ENCODE assay signal across 7 mouse cellular contexts in genomic region chr15:103305070-103305678, GRCm38 (mm10). TPM values are rescaled to one million over a fixed set of nuclear protein-coding genes. Genes with fewer than 3 reads are reported as not detected.
DNase-seq lines count a peak whose midpoint lies in the region; ATAC-seq lines count a peak whose summit lies in the region.

No protein-coding gene starts in this region.

- DNase-seq in adrenal gland, adult 18-20 months (ENCODE audit: low spot score in 2 of 2): peak; percentile 86 to 90
- peak; percentile 99 for DNase-seq in embryo, embryonic 11.5 days (ENCODE audit: low read depth, low spot score)
- DNase-seq in gastrocnemius, postnatal 36 days: peak; percentile 89
- DNase-seq in left cerebral cortex, postnatal 25 days (ENCODE audit: low spot score in 2 of 2): peak; percentile 97 to 99
- peak; percentile 99 for DNase-seq in midbrain, embryonic 10.5 days (ENCODE audit: low spot score)
- peak; percentile 99 for DNase-seq in right cerebral cortex, postnatal 4 days

- no peaks in the 10 kb centered on the region for H3K9me3 ChIP-seq in intestine, embryonic 15.5 days
- no peaks in the 10 kb centered on the region for H3K9me3 ChIP-seq in midbrain, embryonic 10.5 days (replicated peaks)

- intact Hi-C loops in gastrocnemius, postnatal 36 days (cut with DNase I): loop anchor here (2.0 to 5.0 kb wide), 2 partner anchors 98 to 122 kb away; no protein-coding TSS in a partner anchor
- intact Hi-C loops in left cerebral cortex, postnatal 25 days (cut with DNase I): loop anchor here (2.0 kb wide), 1 partner anchor 64 kb away; the partner anchor contains the start of gene Hnrnpa1

- H3K27ac ChIP-seq in intestine, embryonic 15.5 days: peak overlapping the region; percentile 96
- H3K27ac ChIP-seq in midbrain, embryonic 10.5 days (replicated peaks): peak overlapping the region; percentile 98

- peak overlapping the region; percentile 88 for H3K4me2 ChIP-seq in intestine, embryonic 15.5 days (replicated peaks)

- under 1% methylated on average over 71 of the region's 71 CpGs for WGBS in intestine, embryonic 15.5 days
- WGBS in midbrain, embryonic 10.5 days: under 1% methylated on average over 71 of the region's 71 CpGs

- peak overlapping the region; percentile 62 for H3K9ac ChIP-seq in intestine, embryonic 15.5 days

- no peaks in the 10 kb centered on the region for H3K27me3 ChIP-seq in intestine, embryonic 15.5 days (replicated peaks)
- H3K27me3 ChIP-seq in midbrain, embryonic 10.5 days (ENCODE audit: low read depth, poor library complexity, severe bottlenecking): peaks cover 27% of the 10 kb centered on the region

- H3K4me1 ChIP-seq in intestine, embryonic 15.5 days (replicated peaks): peaks cover 69% of the 10 kb centered on the region
- H3K4me1 ChIP-seq in midbrain, embryonic 10.5 days: peaks cover 84% of the 10 kb centered on the region

- H3K36me3 ChIP-seq in intestine, embryonic 15.5 days: no peaks in the 10 kb centered on the region
- no peaks in the 10 kb centered on the region for H3K36me3 ChIP-seq in midbrain, embryonic 10.5 days

- ATAC-seq in intestine, embryonic 15.5 days: peak; percentile 94

- H3K4me3 ChIP-seq in intestine, embryonic 15.5 days (replicated peaks): peak overlapping the region; percentile 49
- peak overlapping the region; percentile 62 for H3K4me3 ChIP-seq in midbrain, embryonic 10.5 days

RNA-seq across cellular contexts. Expression of gene Gpr84, which starts 5.2 kb away (rescaled TPM):
- not detected for total RNA-seq in adrenal gland, adult 18-20 months (2021)
- total RNA-seq in gastrocnemius, postnatal 36 days (2021): not detected
- polyA plus RNA-seq in intestine, embryonic 15.5 days (2015; fragmentation: Nextera tagmentation; extraction: Ambion mirVana): 0.20 and 0.29 TPM in 2 replicates
- total RNA-seq in left cerebral cortex, postnatal 25 days (2021): under 1 TPM; 0.69 to 0.94 TPM
- 0.32 and 0.47 TPM in 2 replicates for polyA plus RNA-seq in midbrain, embryonic 10.5 days (2016; fragmentation: Nextera tagmentation; extraction: Ambion mirVana)

RNA-seq across cellular contexts. Expression of gene Copz1, which starts 32.7 kb away (rescaled TPM):
- 100 to 1,000 TPM; 138 to 150 TPM for total RNA-seq in adrenal gland, adult 18-20 months (2021)
- total RNA-seq in gastrocnemius, postnatal 36 days (2021): 10 to 100 TPM; 33.4 to 34.6 TPM
- 259 and 262 TPM in 2 replicates for polyA plus RNA-seq in intestine, embryonic 15.5 days (2015; fragmentation: Nextera tagmentation; extraction: Ambion mirVana)
- 100 to 1,000 TPM; 101 to 102 TPM for total RNA-seq in left cerebral cortex, postnatal 25 days (2021)
- polyA plus RNA-seq in midbrain, embryonic 10.5 days (2016; fragmentation: Nextera tagmentation; extraction: Ambion mirVana): 288 and 291 TPM in 2 replicates

RNA-seq across cellular contexts. Expression of gene Zfp385a, which starts 34.7 kb away (rescaled TPM):
- total RNA-seq in adrenal gland, adult 18-20 months (2021): 10 to 100 TPM; 12.4 to 16.9 TPM
- 10 to 100 TPM in 1 of 2 experiments, 1 to 10 TPM in 1; 8.7 to 12.7 TPM for total RNA-seq in gastrocnemius, postnatal 36 days (2021)
- polyA plus RNA-seq in intestine, embryonic 15.5 days (2015; fragmentation: Nextera tagmentation; extraction: Ambion mirVana): 5.6 TPM in 2 replicates
- total RNA-seq in left cerebral cortex, postnatal 25 days (2021): 10 to 100 TPM; 62.4 to 64.8 TPM
- 24.3 and 25.5 TPM in 2 replicates for polyA plus RNA-seq in midbrain, embryonic 10.5 days (2016; fragmentation: Nextera tagmentation; extraction: Ambion mirVana)

RNA-seq across cellular contexts. Expression of gene Nfe2, which starts 47.0 kb away (rescaled TPM):
- under 1 TPM in 1 of 2 experiments, not detected in 1; 0.67 TPM for total RNA-seq in adrenal gland, adult 18-20 months (2021)
- total RNA-seq in gastrocnemius, postnatal 36 days (2021): not detected
- polyA plus RNA-seq in intestine, embryonic 15.5 days (2015; fragmentation: Nextera tagmentation; extraction: Ambion mirVana): 3.5 and 4.9 TPM in 2 replicates
- not detected for total RNA-seq in left cerebral cortex, postnatal 25 days (2021)
- 5.6 and 6.4 TPM in 2 replicates for polyA plus RNA-seq in midbrain, embryonic 10.5 days (2016; fragmentation: Nextera tagmentation; extraction: Ambion mirVana)

Comparison
In these comparisons a context has a peak if more than half of its experiments do, and no peak if none do; other contexts are left out.
1. Peak in every context shown above with its lines: DNase-seq, ATAC-seq, H3K4me3 ChIP-seq and H3K27ac ChIP-seq.